Mouse (Mus musculus) retina, adult 2 months (tissue): Measurements from ENCODE around the gene Gm21905.

Source experiments
- DNase-seq: peaks from one replicate; pipeline ENCODE4 v3.0.0-alpha.2; 2012; ENCODE audit warnings: low read depth, low spot score

Gm21905 gene

GRCm38 (mm10) chr5:67946321-67946720, at the start of gene Gm21905:
Gene Gm21905, minus strand, starts transcription at chr5:67946421.
- no peak for DNase-seq

- DNase-seq = no peak
Measured at GRCm38 (mm10) chr5:67990426-67990825, 44.2 kb upstream of the Gm21905 start.

- no peak for DNase-seq
Measured at GRCm38 (mm10) chr5:67981946-67982526, 35.8 kb upstream of the Gm21905 start.

DNA sequence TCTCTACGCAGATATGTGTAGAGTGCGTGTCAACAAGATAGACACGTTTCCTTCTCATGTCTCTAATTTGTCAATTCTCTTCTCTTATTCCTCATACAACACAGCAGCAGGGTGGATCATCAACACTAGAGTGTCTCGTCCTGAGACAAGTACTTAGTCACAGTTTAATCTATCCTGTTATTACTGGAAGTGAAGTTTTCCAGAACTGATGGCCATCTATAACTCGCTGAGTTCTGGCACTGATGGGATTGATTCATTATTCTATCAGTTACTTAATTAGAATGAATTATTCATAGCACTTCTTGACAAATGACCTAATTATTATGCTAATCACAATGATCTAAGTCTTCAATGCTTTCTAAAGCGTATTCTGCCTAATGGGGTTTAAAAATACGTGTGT, 23.3 kb upstream of the Gm21905 start:
- DNase-seq = no peak

- no peak for DNase-seq
Measured at GRCm38 (mm10) chr5:67961708-67962629, 15.7 kb upstream of the Gm21905 start.

DNA sequence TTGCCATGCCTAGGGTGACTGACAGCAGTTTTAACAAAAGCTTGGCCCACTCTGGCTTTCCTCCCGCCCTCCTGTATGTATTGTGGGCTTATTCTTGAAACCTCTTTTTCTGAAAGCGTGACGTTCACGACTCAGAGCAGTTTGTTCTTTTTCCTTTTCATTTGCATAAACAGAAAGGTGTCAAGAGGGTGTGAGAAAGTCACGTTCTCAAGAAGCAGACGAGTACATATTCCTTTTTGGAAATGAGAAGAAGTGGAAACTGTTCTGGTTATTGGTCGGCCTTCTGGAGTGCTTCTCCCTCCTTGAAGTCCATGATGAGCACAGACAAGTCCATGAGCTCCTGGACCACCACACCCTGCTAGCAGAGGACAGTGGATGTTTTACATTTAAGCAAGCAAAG, 9.3 kb upstream of the Gm21905 start:
- no peak for DNase-seq

GRCm38 (mm10) chr5:67954097-67954496, 7.9 kb upstream of the Gm21905 start:
- no peak for DNase-seq

DNA sequence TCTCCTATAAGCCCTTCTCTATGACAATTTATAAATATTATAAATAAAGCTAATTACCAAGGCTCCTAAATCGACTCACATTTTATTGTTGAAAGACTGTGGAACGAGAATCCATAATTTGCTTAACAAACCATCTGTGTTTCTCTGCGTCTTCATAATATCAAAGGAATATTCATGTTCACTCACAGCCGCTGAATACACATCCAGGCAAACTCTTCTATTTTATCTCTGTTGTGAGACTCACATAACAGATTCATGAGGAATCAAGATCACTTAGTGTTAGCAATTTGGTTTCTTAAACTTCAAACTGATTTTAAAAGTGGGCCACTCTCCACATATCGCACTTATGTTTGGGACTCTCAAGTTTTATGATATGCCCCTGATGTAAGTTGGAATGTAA, 1.9 kb upstream of the Gm21905 start:
- DNase-seq = no peak

DNA sequence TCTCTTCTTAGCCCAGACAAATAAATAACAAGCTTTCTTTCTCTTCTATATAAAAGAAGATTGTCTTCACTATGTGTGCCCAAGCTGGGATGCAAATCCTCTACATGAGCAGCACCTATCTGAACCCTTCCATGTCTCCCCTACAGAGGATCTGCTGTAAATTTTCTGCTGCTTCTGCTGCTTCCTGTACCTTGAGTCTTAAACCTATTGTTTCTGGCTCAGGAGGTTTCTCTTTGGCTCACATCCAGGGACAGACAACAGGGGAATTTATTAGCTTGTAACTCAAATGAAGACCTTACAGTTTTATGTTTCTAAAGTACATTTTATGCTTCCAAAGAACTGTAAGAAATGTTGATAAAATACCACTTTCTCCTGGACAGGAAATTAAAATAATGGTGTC, 785 bp upstream of the Gm21905 start:
- no peak for DNase-seq

DNA sequence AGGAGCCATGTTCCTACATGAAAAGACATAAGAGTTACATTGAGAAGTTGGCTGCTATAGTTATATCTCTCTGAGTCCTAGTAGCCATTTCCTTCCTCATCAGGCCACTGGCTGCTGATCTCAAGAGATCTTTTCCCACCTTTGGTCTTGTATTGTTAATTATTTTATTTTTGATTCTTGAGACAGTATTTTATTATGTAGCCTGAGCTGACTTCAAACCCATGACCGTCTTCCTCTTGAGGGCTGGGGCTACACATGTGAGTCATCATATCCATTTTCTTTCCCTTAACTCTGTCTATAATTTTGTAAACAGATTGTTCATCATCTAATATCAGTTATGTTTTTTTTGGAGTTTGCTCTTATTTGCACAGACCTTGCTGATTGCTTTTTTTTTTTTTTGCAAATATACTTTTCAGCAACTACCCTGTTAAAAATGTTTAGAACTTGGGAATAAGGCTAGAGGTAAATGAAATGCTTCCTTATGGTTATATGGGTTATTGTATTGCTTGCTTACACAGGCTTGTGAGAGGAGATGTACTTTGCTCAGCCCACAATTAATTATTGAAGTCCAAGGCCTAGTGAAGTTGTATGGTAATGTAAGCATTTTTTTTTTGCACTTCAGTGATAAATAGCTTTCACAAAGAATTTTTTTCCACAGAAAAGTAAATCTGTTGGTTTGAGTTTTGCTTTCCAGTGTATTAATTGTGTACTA, 2.0 kb downstream of the Gm21905 start:
- DNase-seq = no peak

DNA sequence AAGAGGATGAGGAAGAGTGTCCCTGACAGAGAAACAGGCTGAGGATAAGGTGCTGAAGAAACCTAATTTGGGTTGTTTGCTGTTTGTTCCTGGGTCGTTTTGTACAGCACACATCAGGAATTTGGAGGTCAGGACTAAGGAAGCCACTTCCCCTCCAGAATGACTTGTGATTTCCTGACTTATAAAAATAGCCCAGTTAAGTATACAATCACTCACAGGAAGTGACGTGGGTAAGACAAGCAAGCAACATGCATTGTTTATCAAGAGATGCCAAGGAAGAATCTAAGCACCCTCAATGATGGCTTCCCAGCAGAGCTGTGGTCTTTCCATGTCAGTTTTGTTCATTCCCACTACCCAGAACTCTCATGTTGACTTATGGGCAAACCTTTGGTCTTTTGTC, 3.0 kb downstream of the Gm21905 start:
- no peak for DNase-seq

DNA sequence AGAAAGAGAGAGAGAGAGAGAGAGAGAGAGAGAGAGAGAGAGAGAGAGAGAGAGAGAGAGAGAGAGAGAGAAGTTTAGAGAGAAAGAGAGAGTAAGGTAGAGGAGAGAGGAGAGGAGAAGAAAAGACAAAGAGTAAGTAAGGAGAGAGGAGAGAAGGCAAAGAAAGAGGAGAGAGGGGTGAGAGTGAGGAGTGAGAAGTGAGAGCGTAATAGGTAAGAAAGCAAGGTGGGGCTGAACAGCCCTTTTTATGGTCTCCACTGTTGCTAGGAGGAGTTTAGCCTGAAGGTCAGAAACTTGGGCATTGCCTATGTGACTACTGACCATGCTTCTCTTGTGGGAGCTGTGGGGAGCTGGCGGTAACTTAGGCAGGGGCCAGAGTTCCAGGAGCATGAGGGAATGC, 4.9 kb downstream of the Gm21905 start, which contains the start of gene Gm5108:
Gm5108 (plus strand) TSS at position 301 of the 400 bp plus-strand sequence.
- no peak for DNase-seq

DNA sequence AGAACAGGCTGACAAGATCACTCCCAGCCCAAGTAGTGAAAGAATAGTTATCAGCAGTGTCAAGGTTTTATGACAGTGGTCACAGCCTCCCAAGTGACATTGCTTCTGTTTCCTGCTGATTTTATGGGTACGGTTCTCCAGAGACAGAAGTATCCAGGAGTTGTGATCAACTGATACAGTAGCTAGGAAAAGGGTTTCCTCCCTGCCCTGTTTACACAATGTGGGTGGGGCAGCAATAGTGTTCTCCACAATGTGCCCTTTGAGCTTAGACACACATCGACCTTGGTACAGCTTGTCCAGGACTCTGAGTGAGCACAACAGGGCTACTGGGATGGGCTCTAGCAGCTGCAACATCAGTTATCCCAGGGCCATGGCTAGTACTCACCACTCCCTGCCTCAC, 14.6 kb downstream of the Gm21905 start:
- DNase-seq = no peak

GRCm38 (mm10) chr5:67930584-67930983, 15.6 kb downstream of the Gm21905 start:
- DNase-seq = no peak

- no peak for DNase-seq
Measured at GRCm38 (mm10) chr5:67904555-67904954, 41.7 kb downstream of the Gm21905 start.

DNA sequence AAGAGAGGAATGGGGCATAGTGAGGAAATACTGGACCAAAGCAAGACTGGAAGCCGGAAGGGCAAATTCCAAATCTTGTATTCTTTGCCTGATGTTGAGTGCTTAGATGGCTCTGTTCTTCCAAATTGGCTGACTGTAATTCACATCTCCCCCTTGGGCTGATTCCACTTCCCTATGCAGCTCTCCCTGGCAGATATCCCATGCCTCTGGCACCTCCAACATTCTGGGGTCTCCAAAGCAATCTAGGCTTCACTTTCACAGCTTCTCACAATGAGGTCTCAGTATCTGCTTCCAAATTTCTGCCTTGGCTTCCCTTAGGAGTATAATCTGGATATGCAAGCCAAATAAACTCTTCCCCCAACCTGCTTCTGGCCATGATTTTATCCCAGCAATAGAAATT, 47.3 kb downstream of the Gm21905 start:
- DNase-seq = no peak

- DNase-seq = no peak
Measured at GRCm38 (mm10) chr5:67884422-67885210, 61.6 kb downstream of the Gm21905 start.

DNA sequence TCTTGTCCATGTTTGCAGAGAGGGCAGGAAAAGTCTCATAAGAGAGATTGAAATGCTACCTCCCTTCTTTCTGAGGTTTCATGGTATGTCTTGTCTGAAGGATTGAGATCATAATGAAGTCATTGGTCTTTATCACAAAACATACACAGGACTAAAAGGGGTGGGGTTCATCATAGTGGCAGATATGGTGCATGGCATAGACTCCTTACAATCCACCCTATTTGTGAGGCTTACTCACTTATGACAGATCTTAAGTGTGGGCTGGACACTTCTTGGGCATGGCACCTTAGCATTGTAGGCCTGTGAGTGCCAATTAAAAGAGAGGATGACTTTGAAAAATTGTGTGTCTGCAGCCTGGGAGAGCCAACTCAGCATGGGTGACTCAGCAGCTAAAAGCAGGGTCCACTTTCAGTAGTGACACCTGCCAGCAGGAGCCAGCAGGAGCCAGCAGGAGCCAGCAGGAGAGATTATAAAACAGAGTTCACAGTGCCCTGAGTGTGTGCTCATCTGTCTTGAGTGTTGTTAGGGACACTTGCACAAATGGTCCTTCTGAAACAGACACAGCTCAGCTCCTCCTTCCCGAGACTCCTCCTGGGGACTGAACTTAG, 62.6 kb downstream of the Gm21905 start:
- no peak for DNase-seq
